Mouse (Mus musculus) olfactory bulb, adult 2 months (tissue): ENCODE results near the gene Mllt6.

ENCODE experiments used
- CTCF ChIP-seq: fragments of 200-500 bp; IDR thresholded peaks from 2 replicates; pipeline ENCODE4 v1.5.1; 2012; ENCODE audit warnings: low read depth, mild to moderate bottlenecking, low read length, moderate library complexity; ENCODE audit not compliant: insufficient read depth
- POLR2A ChIP-seq: fragments of 200-500 bp; IDR thresholded peaks from 2 replicates; pipeline ENCODE4 v1.6.1; 2012; ENCODE audit warnings: mild to moderate bottlenecking, low read depth, low read length, moderate library complexity; ENCODE audit not compliant: insufficient read depth

DNA sequence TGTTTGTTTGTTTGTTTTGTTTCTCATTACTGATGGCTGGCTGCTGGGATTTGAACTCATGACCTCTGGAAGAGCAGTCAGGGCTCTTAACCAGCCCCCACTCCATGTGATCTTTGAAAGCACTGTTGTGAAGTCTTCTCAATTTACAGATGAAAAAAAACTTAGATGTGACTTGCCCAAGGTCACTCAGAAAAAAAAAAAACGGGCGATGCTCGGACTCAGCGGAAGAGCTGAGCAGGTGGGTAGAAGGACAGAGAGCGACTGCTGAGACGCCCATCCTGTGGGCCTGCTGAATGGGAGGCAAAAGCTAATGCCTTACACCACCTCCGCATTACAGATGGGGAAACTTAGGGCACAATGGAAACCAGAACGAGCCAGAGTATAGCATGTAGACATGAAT is 33.5 kb downstream of the Mllt6 start:
- TF ChIP-seq POLR2A (no peak), CTCF (no peak)
